Mouse (Mus musculus): Measurements from ENCODE around the gene Wrnip1.
A peak's percentile ranks its signal among the peaks of the same experiment; 100 is the strongest.

Wrnip1 gene

GRCm38 (mm10) chr13:32806820-32807219, 5.0 kb downstream of the Wrnip1 start:
- DNase-seq (ENCODE audit: low spot score in 2 of 2), result no peak

DNA sequence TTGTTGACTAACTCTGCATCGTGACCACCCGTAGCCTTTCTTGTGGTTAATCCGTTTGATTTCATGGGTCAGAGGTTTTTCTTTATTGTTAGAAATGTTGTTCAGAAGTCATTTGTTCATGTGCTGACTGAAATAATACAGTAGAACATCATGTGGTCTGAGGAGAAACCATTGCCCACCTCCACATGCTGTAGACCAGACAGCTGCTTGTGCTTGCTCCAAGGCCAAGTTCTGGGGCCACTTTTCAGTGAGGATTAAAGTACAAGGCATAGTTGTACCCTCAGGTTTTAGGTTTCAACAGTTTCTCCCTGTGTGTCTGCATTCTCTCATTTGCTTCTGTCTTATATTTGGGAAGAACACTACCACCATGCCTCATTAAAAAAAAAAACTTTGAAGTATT, 5.8 kb downstream of the Wrnip1 start:
- no peak for DNase-seq (ENCODE audit: low spot score in 2 of 2)

DNA sequence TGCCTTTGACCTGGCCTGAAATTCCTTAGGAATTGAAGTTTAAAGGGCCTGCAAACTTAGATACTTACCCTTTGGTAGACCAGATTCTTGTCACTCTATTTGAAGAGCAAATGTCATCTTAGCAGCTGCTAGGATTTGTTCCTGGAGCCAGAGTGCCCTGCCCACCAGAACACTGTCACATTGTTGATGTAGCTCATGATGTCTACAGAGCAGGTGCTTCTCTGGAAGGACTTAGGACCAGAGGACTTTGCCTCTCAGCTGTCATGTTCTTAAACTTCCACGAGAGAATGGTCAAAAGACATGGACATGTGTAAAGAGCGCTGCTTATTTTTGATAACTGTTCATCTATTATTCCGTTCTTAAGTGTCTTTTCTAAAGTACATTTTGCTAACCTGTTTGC, 17.4 kb downstream of the Wrnip1 start:
- no peak for DNase-seq (ENCODE audit: low spot score in 2 of 2)

GRCm38 (mm10) chr13:32819926-32820325, 18.1 kb downstream of the Wrnip1 start:
- DNase-seq (ENCODE audit: low spot score in 2 of 2), result no peak

DNA sequence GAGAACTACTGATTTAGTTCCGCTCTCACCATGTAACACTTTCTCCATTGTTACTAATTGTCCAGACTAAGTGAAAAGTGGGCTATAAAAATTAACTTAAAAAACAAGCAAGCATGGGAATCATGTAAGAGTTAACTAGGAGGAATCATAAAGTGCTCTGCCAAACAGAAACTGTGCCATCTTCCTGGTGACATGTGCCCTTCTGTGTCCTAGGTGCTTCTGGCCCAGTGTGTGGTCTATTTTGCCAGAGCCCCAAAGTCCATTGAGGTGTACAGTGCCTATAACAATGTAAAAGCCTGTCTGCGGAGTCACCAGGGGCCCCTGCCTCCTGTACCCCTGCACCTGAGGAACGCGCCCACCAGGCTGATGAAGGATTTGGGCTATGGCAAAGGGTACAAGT, 19.8 kb downstream of the Wrnip1 start:
- no peak for DNase-seq (ENCODE audit: low spot score in 2 of 2)

DNA sequence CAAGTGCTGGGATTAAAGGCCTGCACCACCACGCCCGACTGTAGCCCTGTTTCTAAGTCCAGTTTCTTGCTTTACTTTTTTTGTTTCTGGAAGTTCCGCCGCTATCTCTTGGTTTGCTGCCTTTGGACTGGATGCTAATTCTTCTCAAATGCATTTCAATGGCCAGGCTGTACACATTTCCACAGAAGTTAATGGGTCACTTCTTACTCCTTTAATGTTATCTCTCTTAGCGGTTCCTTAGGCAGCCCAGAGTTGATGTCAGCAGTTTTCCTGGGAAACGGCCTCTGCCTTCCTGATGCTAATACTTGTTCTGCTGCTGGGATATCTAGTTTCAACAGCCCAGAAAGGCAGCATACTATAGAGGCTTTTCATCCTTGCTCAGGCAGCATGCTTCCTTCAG, 21.3 kb downstream of the Wrnip1 start:
- DNase-seq (ENCODE audit: low spot score in 2 of 2), result no peak

DNA sequence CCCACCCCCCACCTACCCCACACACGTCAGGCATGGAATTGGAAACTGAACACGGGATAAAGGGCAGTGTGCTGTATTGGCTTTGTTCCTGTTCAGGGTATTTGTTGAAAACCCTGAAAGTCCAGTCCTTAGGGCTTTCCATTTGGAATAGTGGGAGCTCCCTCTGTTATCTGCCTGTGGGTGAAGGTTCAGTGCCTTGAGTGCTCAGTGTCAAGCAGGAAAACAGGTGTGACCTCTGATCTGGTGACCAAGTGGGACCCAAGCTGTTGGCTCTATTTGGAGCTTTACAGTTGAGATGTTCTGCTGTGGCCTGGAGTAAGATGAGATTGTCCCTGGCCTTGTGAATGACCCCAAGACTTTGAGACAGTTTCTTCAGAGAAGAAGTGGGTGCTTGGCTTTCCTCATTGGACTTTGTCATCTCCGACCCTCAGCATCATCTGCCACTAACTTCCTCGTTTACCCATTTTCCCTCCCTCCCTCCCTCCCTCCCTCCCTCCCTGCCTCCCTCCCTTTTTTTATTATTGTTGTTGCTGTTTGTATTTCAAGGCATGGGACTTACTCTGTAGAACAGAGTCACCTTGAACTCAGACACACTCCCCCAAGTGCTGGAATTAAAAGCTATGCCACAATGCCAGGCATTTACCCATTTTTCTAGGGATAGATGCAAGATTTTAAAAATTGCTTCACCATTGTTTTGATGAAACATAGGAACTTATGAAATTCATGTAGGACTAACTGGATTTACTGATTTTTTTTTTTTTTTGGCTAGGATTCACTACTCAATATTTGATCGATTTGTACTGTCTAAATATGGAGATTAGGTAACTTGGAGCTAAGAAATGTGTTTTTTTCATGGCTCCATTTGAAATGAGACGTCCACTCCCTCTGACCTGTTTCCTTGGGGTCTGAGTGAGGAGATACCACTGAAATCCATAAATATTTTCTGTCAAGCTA, 22.8 kb downstream of the Wrnip1 start:
- DNase-seq (ENCODE audit: low spot score in 2 of 2), result no peak

GRCm38 (mm10) chr13:32825546-32825945, 23.7 kb downstream of the Wrnip1 start:
- no peak for DNase-seq (ENCODE audit: low spot score in 2 of 2)

DNA sequence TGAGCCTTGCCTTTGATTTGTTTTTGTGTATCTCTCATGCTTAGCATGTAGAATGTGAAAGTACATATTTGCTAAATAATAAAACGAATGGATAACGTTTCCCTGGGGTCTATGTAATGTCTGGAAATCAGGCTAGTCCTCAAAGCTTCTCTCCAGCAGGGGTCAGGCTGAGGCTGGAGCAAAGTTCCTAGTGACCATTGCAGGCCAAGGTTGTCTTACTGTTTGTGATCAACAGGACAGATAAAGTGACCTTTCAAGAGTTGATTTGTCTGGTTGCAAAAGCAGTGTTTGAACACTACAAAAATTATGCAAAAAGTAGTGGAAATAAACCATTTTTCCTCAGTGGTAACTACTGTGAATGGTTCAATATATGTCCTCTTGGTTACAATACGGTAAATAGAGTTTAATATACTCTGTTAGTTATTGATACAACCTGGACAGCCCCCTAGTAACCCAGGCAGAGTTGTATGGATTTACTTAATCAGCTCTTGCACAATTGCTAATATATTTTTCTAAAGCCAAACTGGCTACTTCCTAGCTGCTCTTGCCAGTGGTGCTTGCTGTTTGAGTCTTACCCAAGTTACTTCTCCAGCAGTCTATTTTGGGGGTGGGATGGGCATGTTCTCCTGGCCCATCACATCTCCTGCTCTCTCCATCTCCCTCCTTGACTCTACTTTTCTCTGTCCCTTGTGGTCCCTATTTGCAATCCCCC, 25.4 kb downstream of the Wrnip1 start:
- no peak for DNase-seq (ENCODE audit: low spot score in 2 of 2)

- DNase-seq (ENCODE audit: low spot score in 2 of 2), result peak; percentile 32 to 36
These were observed 26.1 kb downstream of the Wrnip1 start for GRCm38 (mm10) chr13:32827951-32828350.

DNA sequence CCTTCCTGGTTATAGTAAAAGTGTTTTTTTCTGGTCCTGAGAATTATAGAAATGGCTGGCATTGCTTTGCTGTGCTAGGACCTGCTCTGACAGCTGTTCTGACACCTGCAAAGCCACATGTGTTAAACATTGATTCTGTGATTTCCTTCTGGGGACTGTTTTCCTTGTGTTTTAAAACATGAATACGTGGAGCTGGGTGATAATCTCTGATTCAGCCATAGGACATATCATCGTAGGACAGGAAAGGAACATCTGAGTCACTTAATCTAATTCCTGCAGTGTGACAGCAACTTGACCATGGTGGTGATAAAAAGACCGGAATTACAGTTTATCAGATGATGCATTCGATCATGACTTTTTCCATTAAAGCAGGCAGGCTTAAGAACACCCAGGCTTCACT, 27.0 kb downstream of the Wrnip1 start:
- DNase-seq (ENCODE audit: low spot score in 2 of 2), result no peak

DNA sequence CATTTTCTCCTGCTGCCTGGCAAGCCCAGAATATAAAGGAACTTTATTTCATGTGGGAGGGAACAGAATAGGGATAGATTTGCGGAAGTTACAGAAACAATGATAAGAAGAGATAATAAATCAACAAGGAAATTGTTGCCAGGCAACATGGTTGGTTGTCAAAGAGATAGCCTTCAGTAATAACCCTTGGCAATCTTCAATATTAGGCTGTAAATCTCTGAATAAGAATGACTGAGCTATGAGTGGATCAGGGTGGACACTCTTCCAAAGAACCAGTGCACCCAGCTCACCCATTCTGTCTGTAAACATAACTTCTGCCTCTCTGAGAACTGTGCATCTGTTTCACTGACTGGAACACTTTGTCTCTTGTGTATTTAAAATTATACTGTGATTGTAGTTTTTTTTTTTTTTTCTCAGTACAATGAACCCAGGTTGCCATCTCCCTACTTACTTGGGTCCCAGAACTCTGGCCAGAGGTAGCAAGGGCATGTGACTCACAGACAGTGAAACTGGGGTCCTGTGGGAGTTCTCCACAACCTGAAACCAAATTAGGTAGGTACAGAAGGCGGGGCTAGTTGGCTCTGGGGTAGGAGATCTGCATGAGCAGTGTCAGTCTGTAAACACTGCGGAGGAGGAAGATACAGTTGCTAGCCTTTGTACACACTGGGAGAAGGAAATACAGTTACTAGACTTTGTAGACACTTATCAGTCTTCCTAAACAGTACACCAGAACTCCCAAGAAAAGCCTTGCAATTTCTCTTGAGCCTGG, 29.9 kb downstream of the Wrnip1 start:
- no peak for DNase-seq (ENCODE audit: low spot score in 2 of 2)

- DNase-seq (ENCODE audit: low spot score in 2 of 2), result no peak
These were observed 30.9 kb downstream of the Wrnip1 start for GRCm38 (mm10) chr13:32832776-32833175.

DNA sequence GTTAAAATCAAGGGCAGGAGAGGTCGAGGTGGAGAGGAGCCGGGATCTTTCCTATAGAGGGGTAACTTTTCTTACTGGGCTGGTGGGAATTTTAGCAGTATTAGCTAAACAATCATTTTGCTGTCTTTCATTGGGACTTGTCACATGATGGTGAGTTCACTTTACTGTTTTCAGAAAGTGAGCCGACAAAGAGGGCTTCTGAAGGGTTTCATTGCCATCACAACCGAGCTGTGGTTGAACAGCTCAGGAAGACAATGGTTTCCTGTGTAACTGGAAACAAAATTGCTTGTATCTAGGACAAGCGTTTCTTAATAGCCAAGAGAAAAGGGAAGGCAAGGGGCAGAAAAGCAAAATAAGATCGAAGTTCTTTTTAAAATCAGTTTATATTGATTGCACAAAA, 31.4 kb downstream of the Wrnip1 start:
- no peak for DNase-seq (ENCODE audit: low spot score in 2 of 2)

GRCm38 (mm10) chr13:32834513-32834912, 32.7 kb downstream of the Wrnip1 start:
- DNase-seq (ENCODE audit: low spot score in 2 of 2), result no peak

GRCm38 (mm10) chr13:32839314-32839713, 37.5 kb downstream of the Wrnip1 start:
- DNase-seq (ENCODE audit: low spot score in 2 of 2), result no peak

DNA sequence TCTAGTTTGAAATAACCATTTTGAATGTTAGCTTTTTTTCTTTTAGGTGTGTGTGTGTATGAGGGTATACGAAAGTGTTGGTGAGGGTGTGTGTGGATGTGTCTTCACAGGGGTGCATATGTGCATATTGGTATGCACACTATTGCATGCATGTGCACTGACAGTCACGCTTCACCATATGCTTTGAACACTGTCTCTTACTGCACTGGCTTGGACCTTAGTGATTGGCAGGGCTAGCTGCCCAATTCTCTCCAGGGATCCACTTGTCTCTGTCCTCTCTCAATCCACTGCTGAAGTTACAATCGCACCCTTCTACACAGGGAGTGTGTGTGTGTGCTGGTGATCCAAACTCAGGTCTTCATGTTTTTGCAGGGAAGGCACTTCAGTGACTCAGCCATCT, 39.5 kb downstream of the Wrnip1 start:
- no peak for DNase-seq (ENCODE audit: low spot score in 2 of 2)

- DNase-seq (ENCODE audit: low spot score in 2 of 2), result no peak
These were observed 44.4 kb downstream of the Wrnip1 start for GRCm38 (mm10) chr13:32846221-32846620.

- DNase-seq (ENCODE audit: low spot score in 2 of 2), result no peak
These were observed 47.3 kb downstream of the Wrnip1 start for GRCm38 (mm10) chr13:32849092-32849491.

- DNase-seq (ENCODE audit: low spot score in 2 of 2), result no peak
These were observed 47.8 kb downstream of the Wrnip1 start for GRCm38 (mm10) chr13:32849531-32850123.

- no peak for DNase-seq (ENCODE audit: low spot score in 2 of 2)
These were observed 48.3 kb downstream of the Wrnip1 start for GRCm38 (mm10) chr13:32850156-32850555.
